Mouse (Mus musculus): ENCODE data around the gene Slc22a14.
"Not testable (repeated sequence)": the region's sequence is repeated elsewhere in the genome, so short reads cannot be mapped to it uniquely, and the experiment has no call there.

The Slc22a14 gene

DNA sequence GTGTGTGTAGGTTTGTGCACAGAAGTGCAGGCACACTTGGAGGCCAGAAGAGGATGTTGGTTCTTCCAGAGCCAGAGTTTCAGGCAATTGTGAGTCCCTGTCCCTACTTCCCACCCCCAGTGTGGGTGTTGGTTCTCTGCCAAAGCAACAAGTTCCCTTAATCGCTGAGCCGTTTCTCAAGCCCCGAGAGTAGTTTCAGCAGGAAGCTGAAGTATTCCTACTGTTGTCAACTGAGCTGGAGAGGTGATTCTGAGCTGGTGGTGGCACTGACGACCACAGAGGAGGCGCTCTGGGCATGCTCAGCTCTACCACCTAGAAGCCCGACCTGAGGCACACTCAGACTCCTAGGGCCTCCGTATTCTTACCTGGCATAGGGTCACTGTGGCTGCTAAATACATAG, at the start of gene Slc22a14:
Gene Slc22a14 (minus strand): TSS at position 270 of the 400 bp plus-strand sequence.
- DNase-seq (ENCODE audit: low read depth, low spot score) = no peak

DNA sequence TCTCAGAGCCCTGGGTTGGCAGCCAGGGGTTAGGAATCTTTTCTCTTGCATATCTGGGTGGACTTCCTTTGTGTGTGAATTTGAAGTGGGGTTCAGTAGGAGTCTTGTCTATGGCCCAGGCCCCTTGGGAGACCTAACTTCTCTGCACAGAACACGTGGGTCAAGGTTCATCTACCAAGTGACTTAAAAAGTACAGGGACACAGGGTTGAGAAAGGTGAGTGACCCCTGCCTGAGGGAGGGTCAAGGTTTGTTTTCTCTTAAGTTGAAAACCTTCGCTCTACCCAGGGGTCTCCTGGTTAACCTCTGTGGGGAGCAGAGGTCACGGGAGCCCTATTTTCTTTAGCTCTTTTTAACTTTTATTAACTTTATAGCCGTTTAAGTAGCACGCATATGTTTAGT, 44.5 kb upstream of the Slc22a14 start:
- DNase-seq (ENCODE audit: low read depth, low spot score) = no peak

DNA sequence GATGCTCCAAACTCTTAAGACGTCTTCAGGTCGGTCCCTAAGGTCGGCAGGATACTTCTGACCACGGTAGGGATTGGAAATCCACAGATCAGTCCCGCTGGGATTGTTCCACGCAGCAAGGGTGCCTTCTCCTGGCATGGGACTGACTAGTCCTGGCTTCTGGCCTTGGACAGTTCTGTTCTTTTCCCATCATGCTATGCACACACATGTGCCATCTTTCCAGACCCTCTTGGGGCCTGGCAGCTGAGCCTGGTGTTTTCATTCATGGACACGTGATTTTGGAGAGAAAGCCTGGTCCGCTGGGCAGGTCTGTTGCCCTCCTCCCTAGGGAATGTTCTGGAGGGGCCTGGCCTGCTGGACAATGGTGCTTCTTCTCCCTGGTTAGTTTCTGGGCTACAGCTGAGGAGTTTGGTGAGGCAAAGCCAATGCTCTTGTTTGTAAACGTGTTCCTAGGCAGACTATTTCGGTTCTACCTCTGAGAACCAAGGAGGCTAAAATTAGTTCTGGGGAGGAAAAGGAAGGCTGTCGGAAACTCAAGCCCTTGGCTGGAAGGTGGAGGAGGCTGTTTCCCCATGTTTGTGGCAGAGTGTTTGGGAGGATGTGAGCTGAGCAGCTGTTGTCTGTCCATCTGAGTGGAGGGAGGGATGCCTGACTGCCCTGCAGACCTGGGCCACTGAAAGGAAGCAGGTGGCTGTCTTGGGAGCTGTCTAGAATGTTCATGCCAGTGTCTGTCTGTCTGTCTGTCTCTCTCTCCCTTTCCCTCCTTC, 43.7 kb upstream of the Slc22a14 start:
- DNase-seq (ENCODE audit: low read depth, low spot score) = no peak

DNA sequence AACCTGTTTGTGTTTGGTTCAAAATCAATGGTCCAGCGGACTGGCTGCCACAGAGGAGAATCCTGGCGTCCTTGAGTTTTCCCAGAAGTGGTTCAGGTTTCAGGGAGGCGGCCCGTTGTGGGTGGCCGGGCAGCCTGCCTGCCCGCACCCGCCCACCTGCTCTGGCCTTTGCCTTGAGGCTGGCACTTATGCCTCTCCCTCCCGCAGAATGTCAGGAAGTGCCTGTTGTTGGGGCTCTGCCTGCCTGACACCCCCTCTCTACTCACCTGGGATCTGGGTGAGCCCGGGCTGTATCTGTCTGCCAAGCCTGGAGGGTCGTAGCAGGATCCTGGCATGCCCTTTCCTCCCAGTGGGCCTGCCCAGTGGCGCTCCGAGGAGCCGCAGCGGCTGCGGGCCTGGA, 42.5 kb upstream of the Slc22a14 start:
- no peak for DNase-seq (ENCODE audit: low read depth, low spot score)

DNA sequence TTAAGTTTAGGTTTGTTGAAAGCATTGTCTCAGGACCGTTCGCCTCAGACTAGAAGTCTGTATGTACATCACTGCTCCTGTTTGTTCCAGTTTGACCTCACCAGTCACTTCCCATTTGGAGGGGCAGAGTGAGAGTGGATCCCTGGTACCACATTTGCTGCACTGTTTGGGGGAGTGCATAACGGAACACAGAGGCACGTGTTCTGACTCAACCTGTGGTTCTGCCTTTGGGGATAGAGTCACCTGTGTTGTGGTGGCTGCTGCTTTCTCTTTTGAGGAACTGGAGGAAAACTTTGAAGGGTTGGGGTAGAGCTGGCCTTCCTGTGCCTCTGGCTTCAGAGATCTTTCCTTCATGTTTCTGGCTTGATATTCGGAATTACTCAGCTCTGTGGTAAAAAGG, 38.7 kb upstream of the Slc22a14 start:
- DNase-seq (ENCODE audit: low read depth, low spot score) = no peak

DNA sequence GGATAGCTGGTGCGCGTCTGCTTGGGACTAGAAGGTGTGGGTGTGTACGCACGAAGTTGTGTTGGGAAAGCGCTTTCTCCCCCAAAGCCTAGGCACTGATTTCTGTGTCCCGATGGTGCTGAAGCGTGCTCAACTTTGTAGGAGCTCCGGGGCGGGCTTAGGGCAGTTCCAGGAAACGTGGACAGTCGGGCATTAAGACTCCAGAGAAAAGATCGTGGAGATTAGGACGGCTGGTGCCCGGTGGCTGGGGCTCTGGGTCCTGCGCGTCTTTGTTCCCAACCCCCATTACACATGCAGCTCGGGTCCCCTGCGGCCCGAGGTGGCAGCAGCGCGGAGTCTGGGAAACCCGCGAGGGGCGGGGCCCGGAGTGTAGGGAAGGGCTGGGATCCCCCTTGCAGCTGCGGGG, 37.9 kb upstream of the Slc22a14 start:
- DNase-seq (ENCODE audit: low read depth, low spot score) = peak; percentile 84

DNA sequence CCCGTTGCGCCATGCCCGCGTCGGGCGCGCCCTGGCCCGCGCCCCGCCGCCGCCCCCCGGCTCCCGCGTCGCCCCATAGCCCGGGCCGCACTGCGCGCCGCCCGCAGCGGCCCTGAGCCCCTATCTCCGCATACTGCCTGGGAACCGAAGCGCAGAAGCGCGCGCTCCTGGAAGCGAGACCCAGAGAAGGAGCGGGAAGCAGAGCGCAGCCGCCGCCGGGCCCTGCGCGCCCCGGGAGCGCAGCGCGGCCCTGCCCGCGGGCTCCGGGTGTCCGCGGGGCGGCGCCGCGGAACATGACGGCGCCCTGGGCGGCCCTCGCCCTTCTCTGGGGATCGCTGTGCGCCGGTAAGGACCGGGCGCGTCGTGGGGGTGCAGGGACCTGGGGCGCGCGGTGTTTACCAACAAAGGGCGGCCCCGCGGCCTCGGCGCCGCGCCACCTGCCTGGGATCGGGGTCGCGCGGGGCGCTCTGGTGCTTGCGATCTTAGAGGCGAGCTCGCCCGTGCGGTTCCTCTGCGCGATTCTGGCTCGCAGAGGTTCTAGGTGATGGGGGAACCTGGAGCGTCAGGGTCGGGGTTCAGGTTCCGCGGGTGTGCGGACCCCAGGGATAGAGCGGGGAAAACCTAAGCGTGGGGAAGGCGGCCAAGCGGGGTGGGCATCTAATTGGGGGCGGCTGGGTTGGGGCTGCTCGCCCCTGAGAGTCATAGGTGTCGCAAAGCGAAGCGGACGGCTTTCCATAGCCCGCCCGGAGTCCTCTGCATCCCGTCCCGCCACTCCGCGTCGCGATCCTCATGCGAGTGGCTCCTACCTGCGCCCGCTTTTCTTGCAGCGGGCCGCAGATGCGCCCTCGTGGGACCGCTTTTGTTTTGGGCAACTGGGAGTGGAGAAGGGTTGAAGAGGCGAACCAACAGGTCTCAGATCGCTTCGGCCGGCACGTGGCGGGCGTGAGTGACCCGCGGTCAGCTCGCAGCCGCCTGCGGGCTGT, 37.2 kb upstream of the Slc22a14 start:
- DNase-seq (ENCODE audit: low read depth, low spot score) = peak; percentile 61

DNA sequence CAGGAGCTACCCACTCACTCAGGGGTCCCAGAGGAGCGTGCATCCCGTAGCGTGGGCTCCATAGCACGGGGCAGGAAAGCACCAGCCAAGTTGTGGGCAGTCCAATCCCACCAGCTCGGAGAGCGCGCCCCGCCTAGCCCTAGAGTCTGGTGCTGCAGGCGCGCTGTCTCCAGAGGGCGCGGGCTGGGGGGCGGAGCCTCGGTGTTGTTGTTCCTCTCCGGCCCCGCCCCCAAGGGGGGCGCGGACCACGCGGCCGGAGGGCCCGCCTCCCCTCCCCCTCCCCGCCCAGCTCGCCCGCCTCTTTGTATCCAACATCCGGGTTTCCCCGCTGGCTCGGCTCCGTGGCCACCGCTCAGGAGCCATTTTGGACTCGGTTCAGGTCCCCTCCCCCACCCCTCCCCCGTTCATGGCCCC, 36.5 kb upstream of the Slc22a14 start, which contains the start of gene Acvr2b:
Gene Acvr2b (plus strand): TSS at position 318 of the 414 bp plus-strand sequence.
- peak; percentile 98 for DNase-seq (ENCODE audit: low read depth, low spot score)

DNA sequence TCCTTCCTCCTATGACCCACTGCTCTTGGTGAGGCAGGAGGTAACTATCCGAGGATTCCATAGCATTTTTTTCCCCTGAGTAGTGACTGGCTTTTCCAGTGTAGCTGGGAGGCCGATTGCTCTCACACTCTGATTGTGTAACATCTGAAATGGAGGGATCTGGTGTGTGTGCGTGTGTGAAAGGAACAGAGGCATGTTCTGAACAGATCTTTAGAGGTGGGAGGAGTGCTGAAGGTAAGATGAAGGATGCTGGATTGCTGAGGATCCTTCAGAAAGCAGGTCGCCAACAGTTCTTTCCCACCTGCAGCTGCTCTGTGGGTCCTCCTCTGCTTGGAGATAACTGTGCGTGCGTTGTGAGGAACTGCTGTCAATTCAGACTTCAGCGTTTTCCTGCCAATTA, 36.0 kb upstream of the Slc22a14 start:
- peak; percentile 17 for DNase-seq (ENCODE audit: low read depth, low spot score)

DNA sequence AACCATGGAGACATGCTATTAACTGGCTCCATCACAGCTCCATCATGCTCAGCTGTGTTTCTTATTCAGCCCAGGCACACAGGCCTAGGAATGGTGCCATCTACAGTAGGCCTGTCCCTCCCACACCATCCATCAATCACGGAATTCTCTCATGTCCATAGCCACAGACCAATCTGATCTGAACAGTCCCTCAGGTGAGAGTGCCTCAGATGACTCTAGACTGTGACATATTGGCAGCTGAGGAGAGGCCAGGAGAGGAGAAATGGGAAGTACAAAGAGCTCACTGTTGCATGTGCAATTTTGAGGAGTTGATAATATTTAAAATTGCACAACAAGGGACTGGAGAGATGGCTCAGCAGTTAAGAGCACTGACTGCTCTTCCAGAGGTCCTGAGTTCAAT, 29.5 kb upstream of the Slc22a14 start:
- DNase-seq (ENCODE audit: low read depth, low spot score) = no peak

DNA sequence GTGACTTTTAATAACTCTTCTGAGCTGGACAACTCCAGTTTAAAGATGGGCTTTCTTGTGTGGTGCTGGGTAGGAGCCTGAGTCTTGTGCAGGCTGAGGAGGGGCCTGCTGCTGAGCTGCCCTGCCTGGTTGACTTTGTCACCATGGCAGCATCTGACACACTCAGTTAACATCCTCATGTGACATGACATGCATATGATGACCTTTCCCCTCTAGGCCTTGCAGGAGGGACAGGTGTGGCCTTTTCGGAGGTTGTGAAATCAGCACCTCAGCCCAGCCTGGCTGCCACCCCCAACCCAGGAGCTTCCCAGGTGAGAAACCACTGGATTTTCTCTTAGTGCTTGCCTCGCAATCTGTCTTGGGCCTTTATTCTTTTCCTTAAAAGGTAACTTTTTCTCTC, 24.9 kb upstream of the Slc22a14 start:
- no peak for DNase-seq (ENCODE audit: low read depth, low spot score)

DNA sequence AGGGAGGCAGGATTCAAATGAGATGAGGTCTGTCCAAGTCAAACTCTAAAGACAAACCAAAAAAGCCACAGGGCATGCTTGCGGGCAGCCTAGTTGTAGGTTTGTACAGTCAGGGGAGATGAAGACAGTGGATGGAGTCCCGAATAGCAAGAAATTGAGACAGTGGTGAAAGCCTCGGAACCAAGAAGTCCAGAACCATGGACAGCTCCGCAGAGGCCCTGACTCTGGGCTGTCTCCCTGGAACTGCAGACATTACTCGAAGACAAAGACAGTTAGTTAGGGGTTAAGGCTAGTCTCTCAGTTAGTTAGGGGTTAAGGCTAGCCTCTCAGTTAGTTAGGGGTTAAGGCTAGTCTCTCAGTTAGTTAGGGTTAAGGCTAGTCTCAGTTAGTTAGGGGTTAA, 23.6 kb upstream of the Slc22a14 start:
- DNase-seq (ENCODE audit: low read depth, low spot score) = peak; percentile 63

DNA sequence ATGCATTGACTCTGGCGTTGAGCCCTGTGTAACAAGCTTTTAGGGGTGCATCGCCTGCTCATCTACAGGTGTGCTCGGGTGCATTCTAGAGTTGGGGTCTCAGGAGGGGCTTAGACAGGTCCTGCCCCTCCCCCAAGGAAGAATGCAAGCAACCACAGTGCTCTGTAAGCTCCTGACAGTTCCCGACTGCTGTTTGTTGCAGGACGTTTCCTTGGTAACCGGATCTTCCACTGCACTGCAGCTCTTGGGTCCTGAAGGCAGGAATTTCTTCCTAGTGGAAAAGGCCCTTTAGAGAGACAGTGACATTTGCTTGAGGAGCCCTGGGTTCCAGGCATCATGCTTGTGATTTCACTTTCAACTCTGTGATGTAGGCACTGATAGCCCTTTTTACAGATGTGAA, 17.2 kb upstream of the Slc22a14 start:
- no peak for DNase-seq (ENCODE audit: low read depth, low spot score)

DNA sequence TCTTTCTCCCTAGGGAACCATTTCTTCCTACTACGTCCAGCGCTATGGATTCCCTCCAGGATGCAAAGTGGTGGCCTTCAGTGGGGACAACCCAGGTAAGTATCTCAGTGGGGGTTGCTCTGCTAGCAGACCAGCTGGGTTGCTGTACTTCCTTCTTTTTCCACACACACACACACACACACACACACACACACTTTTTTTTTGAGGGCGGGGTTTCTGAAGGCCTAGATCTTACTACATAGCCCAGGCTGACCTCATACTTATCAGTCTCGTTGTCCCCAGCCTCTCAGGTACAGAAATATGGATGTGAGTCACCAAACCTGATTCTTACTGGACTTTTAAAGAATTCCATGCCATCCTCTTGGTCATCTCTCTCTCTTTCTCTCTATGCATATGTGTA, 12.9 kb upstream of the Slc22a14 start:
- DNase-seq (ENCODE audit: low read depth, low spot score) = no peak

DNA sequence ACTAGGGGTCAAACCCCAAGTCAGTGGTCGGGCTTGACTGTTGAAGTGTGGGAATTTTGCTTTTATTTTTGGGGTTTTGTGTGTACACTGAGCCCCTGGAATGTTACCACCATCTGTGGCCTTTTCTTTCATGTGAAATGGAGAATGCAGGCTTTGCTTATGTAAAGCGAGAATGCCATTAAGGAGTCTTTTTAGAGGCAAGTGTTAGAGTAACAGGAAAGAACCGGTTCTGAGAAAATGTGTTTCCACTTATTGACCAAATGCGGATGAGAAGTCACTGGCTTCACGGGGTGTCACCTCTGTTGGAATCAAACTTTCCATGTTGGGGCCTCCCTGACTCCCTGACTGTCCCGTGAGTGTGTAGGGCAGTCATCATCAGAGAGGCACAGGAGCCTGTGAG, 10.2 kb upstream of the Slc22a14 start:
- DNase-seq (ENCODE audit: low read depth, low spot score) = peak; percentile 14

DNA sequence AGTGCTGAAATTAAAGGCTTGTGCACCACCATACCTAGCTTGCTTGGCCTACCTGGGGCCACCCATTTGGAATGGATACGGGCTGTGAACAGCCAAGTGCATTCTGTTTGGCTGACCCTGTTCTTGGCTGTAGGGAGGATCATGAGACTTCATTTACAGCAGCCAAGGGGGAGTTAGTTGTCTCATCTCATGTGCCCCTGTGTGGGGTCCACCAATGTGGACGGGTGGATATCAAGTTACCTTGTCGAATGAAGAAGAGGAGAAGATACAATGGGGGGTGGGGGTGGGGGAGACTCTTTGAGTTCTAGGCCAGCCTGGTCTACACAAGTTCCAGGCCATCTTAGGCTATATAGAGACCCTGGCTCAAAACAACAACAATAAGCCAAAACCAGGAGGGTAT, 9.7 kb upstream of the Slc22a14 start:
- DNase-seq (ENCODE audit: low read depth, low spot score) = no peak

DNA sequence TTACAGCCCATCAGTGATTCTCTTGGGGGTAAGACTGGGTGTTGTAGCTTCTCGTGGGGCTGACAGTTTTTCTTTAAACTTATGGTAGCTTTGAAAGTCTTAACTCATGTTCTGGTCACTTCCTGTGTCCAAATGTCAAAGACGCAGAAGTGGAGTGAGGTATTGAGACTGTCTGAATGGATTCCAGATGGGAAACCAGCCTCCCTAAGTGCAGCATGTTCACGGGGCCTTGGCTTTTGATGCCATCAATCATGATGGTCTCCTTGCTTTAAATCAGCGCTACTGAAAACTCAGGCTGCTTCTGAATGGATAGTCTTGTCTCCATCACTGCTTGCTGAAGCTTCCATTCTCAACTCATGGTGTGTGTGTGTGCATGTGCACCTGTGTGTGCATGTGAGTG, 5.9 kb upstream of the Slc22a14 start:
- peak; percentile 61 for DNase-seq (ENCODE audit: low read depth, low spot score)

DNA sequence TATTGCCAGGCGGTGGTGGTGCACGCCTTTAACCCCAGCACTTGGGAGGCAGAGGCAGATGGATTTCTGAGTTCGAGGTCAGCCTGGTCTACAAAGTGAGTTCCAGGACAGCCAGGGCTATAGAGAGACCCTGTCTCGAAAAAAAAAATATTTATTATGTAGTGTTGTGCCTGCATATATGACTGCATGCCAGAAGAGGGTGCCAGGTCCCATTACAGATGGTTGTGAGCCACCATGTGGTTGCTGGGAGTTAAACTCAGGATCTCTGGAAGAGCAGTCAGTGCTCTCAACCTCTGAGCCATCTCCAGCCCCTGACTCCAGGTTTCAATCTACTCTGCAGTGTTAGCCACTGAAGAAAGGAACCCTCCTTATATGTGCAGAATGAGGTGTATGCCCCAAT, 5.4 kb upstream of the Slc22a14 start:
- not testable (repeated sequence) for DNase-seq (ENCODE audit: low read depth, low spot score)

DNA sequence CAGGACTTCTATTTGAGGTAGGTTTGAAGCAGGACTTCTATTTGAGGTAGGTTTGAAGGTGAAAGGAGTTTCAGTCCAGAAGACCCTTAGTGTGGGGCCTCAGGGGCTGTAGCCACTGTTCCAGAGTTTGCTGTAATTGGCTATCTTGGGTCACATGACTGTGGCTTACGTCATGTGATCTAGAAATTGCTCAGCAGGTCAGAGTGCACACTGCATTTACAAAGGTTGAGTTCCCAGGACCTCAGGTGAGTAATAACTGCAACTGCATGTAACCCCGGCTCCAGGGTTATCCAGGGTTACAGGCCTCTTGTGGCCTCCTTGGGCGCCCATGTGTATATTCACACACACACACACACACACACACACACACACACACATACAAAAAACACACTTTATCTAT, 3.0 kb upstream of the Slc22a14 start:
- DNase-seq (ENCODE audit: low read depth, low spot score) = no peak

DNA sequence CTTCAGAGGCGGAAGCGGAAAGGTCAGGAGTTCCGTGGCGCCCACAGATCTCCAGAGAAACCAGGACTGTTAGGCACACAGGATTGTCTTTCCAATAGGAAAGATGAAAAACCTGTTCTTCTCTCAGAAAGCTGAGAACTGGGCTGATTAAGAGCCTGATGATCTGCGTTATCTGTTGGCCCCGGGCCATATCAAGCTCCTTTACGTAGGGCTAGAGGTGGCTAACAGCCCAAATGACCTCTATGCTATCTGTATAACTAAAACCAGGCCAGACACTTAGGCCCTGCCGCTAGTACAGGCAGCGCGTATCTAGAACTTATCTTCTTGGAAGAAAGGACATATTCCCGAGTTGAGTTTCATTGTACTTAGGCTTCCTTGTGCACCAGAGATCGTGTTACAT, 2.1 kb downstream of the Slc22a14 start:
- no peak for DNase-seq (ENCODE audit: low read depth, low spot score)

DNA sequence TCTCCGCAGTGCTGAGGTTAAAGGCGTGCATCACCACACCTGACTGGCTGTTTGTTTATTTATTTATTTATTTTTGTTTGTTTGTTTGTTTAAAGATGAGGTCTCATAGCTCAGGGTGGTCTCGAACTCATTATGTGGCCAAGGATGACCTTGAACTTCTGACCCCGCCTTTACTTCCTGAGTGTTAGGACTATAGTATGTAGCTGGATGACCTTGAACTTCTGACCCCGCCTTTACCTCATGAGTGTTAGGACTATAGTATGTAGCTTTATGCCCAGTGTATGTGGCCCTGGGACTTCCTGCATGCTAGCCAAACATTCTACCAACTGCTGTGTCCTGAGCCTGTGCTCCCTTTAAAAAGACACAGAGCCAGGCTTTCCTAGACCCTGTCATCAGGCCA, 3.9 kb downstream of the Slc22a14 start:
- DNase-seq (ENCODE audit: low read depth, low spot score) = no peak

DNA sequence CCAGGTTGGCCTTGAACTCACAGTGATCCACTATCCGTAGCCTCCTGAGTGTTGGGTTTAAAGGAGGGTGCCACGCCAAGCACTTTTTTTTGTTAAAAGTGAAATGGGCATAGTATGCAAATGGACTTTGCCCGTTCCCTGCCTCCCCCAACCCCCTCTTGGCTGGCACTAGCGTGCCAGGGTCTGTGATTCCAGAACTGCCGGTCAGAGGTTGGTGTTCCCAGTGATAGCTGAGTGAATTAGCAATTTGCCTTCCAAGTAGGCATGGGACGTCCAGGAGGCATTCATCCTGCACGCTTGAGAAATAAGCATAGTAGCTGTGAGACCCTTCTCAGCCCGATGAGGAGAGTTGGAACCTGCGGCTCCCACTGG, 7.3 kb downstream of the Slc22a14 start:
- DNase-seq (ENCODE audit: low read depth, low spot score) = no peak
